Mouse (Mus musculus) gastrocnemius, postnatal 10 days (tissue): Measurements from ENCODE around the gene CK137956. TPM values are rescaled to one million over a fixed set of nuclear protein-coding genes. Genes with fewer than 3 reads are reported as not detected.

Source experiments
- DNase-seq: peaks from one replicate; pipeline ENCODE4 v3.0.0; 2021; ENCODE audit warnings: mixed read lengths
- total RNA-seq, 2 experiments: library from RNA; stranded (reverse); gene quantifications; 2 replicates each; pipeline ENCODE4 v1.2.3; 2021

The CK137956 gene
- total RNA-seq, 2 experiments from 2014 or later: not detected

DNA sequence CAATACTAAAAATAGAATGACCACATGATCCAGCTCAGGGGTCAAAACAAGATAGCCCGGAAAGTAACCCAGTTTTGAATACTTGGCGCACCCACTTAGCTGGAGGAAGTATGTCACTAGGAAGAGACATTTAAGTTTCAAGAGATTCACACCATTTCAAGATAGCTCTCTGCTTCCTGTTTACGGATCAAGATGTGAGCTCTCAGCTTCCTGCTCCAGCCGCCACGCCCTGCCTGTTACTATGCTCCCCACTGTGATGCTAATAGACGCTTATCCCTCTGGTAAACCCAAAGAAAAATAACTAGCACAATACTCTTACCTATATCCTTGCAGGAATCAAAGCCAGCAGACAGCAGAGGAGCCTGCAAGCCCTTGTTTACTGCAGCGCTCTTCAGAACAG lies 57.2 kb downstream of the CK137956 start:
- no peak for DNase-seq

DNA sequence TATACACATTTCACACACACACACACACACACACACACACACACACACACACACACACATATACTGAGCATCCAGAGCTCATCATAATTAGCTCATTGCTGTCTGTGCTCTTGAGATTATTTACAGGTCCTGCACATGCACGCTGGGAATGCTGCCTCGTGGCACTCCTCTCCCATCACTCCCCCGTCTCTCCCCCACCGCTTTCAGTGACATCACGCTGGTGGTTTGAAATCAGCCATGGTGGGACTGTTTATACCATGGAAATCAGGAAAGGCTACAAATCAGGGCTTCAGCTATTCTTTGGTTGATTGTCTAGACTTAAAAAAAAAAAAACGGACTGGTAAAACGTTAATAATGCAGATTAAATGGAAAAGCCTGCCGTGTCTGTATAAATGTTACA lies 63.6 kb downstream of the CK137956 start:
- DNase-seq: no peak

DNA sequence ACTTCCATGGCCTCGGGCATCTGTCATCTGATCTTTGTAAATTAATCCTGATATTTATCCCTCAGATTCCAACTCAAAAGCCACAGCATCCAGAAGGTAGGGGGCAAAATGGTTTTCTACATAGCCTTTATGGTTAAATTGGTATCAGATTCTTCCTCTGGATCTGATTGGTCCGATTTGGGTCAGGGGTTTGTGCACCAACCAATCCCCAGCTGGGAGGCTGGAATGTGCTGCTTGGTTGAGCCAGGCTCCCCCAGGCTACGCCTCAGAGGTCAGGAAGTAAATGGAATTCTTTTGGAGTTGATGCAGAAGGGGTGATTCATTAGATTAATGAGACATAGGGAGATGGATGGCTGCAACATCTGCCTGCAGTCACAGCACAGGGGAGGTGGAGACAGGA lies 66.8 kb downstream of the CK137956 start:
- no peak for DNase-seq

DNA sequence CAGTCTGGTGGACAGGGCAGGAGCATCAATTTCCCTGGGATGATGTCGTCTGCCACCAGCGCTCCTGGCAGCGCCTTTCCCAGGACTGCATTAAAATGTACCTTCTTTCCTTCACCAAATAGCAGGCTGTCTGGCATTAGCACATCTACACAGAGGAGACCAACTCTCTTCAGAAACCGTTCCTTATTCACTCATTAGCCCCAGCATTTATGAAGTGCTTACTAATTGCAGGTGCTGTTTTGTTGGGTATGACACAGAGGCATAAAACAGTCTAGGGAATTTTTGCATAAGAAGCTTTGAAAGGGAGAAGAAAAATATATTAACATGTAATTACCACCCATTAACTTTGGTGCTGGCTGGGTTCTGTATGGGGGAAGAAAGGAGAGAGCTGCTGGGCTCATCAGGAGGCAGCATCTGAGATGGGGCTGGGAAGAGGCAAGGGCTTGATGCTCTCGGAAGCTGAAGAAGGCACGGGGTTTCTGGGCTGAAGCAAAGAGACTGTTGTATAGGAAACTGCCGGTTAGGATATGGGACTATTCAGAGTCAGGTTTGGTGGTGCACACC lies 69.8 kb downstream of the CK137956 start:
- DNase-seq: no peak

DNA sequence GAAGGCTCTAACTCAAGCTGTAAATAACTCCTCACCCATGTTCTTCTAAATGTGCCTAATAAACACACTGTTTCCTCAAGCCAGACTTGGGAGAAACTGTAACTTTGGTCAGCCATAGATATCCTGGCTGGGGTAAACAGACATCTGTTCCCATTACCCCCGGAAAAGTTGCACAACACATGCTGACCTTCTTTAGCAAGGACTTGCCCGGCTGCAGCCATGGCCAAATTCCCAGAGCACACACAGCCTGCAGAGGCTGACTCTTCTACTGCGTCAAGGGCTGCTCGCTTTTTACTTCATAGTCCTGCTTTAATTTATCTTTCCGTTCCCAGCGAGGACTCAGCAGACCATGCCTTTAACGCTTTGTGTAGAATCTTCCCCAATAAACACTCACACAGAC lies 81.7 kb downstream of the CK137956 start:
- DNase-seq: no peak

DNA sequence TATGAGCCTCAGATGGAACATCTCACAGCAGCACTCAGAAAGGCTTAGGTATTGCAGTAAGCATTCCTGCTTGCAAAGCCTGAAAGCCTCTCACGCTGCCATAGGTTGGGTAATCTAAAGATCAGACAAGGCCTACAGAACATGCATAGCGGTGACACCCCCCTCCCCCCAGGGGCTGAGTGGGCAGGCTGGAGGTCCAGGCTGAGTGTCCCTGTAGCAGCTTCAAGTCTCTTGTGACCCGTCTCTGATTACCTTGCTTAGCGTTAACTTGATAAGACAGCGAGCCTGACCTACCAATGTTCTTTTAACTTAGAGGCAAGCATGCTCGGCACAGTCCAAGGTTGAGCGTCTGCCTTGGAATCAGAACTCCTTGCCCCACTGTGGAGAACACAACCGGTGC lies 91.8 kb downstream of the CK137956 start:
- DNase-seq: no peak

Other genes starting within 250 kb of the CK137956 start
- gene Csmd2, start 16.9 kb upstream of the CK137956 start, total RNA-seq: under 1 TPM; 0.23 to 0.25 TPM